Mouse (Mus musculus): ENCODE results near the gene Tmprss9. TPM values are rescaled to one million over a fixed set of nuclear protein-coding genes. Genes with fewer than 3 reads are reported as not detected.

The Tmprss9 gene
- total and polyA plus RNA-seq, 3 experiments = 0.15 to 0.25 TPM; not detected in 1

- Histone ChIP-seq H3K9me3 (replicated peaks; ENCODE audit: insufficient read depth, low read length) (no peaks in the 10 kb centered on the region), H3K79me2 (ENCODE audit: control insufficient read depth, insufficient read depth, low read length, poor library complexity) (no peaks in the 10 kb centered on the region), H3K4me3 (ENCODE audit: control insufficient read depth in 1 of 2, insufficient read depth in 1 of 2, low read depth in 2 of 2, low read length in 2 of 2) (no peak overlapping the region), H3K27ac (ENCODE audit: control insufficient read depth, low read depth, low read length) (no peak overlapping the region), H3K9ac (ENCODE audit: control insufficient read depth, low read depth, low read length, poor library complexity, severe bottlenecking) (no peak overlapping the region), H3K4me1 (ENCODE audit: control insufficient read depth in 1 of 2, insufficient read depth in 2 of 2, low read length in 2 of 2) (no peaks in the 10 kb centered on the region), H3K36me3 (ENCODE audit: control insufficient read depth in 1 of 2, insufficient read depth in 2 of 2, low read length in 2 of 2) (no peaks in the 10 kb centered on the region; a peak in 1 of 4 replicates), H3K27me3 (ENCODE audit: control insufficient read depth in 1 of 2, insufficient read depth in 2 of 2, low read length in 2 of 2) (no peaks in the 10 kb centered on the region)
- no peak for TF ChIP-seq USF1 (IDR thresholded peaks at IDR 0.05; ENCODE audit: low read depth, low read length)
- TF ChIP-seq MXI1 (IDR thresholded peaks at IDR 0.05; ENCODE audit: low read depth, low read length) = no peak
- no peak for DNase-seq (ENCODE audit: low read depth, low spot score)
These were observed 655 bp upstream of the Tmprss9 start for GRCm38 (mm10) chr10:80870993-80871392.

GRCm38 (mm10) chr10:80874035-80874434, 2.4 kb downstream of the Tmprss9 start:
- Histone ChIP-seq H3K9me3 (replicated peaks; ENCODE audit: insufficient read depth, low read length) (no peaks in the 10 kb centered on the region), H3K4me3 (ENCODE audit: control insufficient read depth in 1 of 2, insufficient read depth in 1 of 2, low read depth in 2 of 2, low read length in 2 of 2) (no peak overlapping the region), H3K27ac (ENCODE audit: control insufficient read depth, low read depth, low read length) (no peak overlapping the region), H3K4me1 (ENCODE audit: control insufficient read depth in 1 of 2, insufficient read depth in 2 of 2, low read length in 2 of 2) (no peaks in the 10 kb centered on the region; a peak in 1 of 4 replicates), H3K36me3 (ENCODE audit: control insufficient read depth in 1 of 2, insufficient read depth in 2 of 2, low read length in 2 of 2) (no peaks in the 10 kb centered on the region), H3K27me3 (ENCODE audit: control insufficient read depth in 1 of 2, insufficient read depth in 2 of 2, low read length in 2 of 2) (no peaks in the 10 kb centered on the region), H3K9ac (ENCODE audit: control insufficient read depth, low read depth, low read length, poor library complexity, severe bottlenecking) (no peak overlapping the region), H3K79me2 (ENCODE audit: control insufficient read depth, insufficient read depth, low read length, poor library complexity) (no peaks in the 10 kb centered on the region)
- no peak for TF ChIP-seq POLR2AphosphoS2 (IDR thresholded peaks at IDR 0.05; ENCODE audit: low read length)
- no peak for DNase-seq (ENCODE audit: low read depth, low spot score)

- Histone ChIP-seq H3K27ac (ENCODE audit: control insufficient read depth, low read depth, low read length) (no peak overlapping the region), H3K9ac (ENCODE audit: control insufficient read depth, low read depth, low read length, poor library complexity, severe bottlenecking) (no peak overlapping the region), H3K79me2 (ENCODE audit: control insufficient read depth, insufficient read depth, low read length, poor library complexity) (no peaks in the 10 kb centered on the region), H3K9me3 (replicated peaks; ENCODE audit: insufficient read depth, low read length) (no peaks in the 10 kb centered on the region), H3K36me3 (ENCODE audit: control insufficient read depth in 1 of 2, insufficient read depth in 2 of 2, low read length in 2 of 2) (no peaks in the 10 kb centered on the region), H3K4me1 (ENCODE audit: control insufficient read depth in 1 of 2, insufficient read depth in 2 of 2, low read length in 2 of 2) (peaks cover 2 to 11% of the 10 kb centered on the region in 2 experiments; a peak in 3 of 4 replicates), H3K27me3 (ENCODE audit: control insufficient read depth in 1 of 2, insufficient read depth in 2 of 2, low read length in 2 of 2) (no peaks in the 10 kb centered on the region), H3K4me3 (ENCODE audit: control insufficient read depth in 1 of 2, insufficient read depth in 1 of 2, low read depth in 2 of 2, low read length in 2 of 2) (no peak overlapping the region)
- DNase-seq (ENCODE audit: low read depth, low spot score) = peak; percentile 82
- TF ChIP-seq TCF12 (IDR thresholded peaks at IDR 0.05; ENCODE audit: low read depth, low read length) (0 out of 2 replicates have a peak, but pooled peaks have one; percentile 6), SMC3 (IDR thresholded peaks at IDR 0.05; ENCODE audit: low read depth, low read length) (peak; percentile 93), SIN3A (IDR thresholded peaks at IDR 0.05; ENCODE audit: low read length) (peak; percentile 52), RAD21 (IDR thresholded peaks at IDR 0.05; ENCODE audit: low read depth, low read length) (peak; percentile 76), CTCF (IDR thresholded peaks at IDR 0.05 in 2 of 3, conservative IDR thresholded peaks at IDR 0.05 in 1 of 3; ENCODE audit: control insufficient read depth in 1 of 3, insufficient read depth in 1 of 3, low read depth in 2 of 3, low read length in 3 of 3, poor library complexity in 1 of 3, severe bottlenecking in 1 of 3) (peak; percentile 82 to 93 (median 83)), ELF1 (IDR thresholded peaks at IDR 0.05; ENCODE audit: low read depth, low read length) (no peak), HCFC1 (IDR thresholded peaks at IDR 0.05; ENCODE audit: low read depth, low read length) (0 out of 2 replicates have a peak, but pooled peaks have one; percentile 30), ZC3H11A (IDR thresholded peaks at IDR 0.05; ENCODE audit: low read depth, low read length) (peak; percentile 86), POLR2A (IDR thresholded peaks at IDR 0.05; ENCODE audit: control insufficient read depth in 1 of 2, insufficient read depth in 1 of 2, low read depth in 1 of 2, low read length in 2 of 2, poor library complexity in 1 of 2) (no peak)
These were observed 4.4 kb downstream of the Tmprss9 start for GRCm38 (mm10) chr10:80876028-80876427.
